Mouse (Mus musculus) neural tube, postnatal 0 days (tissue): ENCODE measurements around the gene Cd82. TPM values are rescaled to one million over a fixed set of nuclear protein-coding genes. Genes with fewer than 3 reads are reported as not detected.

Experiments
- microRNA-seq: library from miRNA; unstranded; fragments of <30 nt; microRNA quantifications from one replicate; pipeline ENCODE4, GENCODE M21; 2016
- polyA plus RNA-seq: library from polyadenylated mRNA; unstranded; fragments of >200 nt; fragmentation: Nextera tagmentation; extraction: Ambion mirVana; gene quantifications from 2 replicates; pipeline ENCODE4 v1.2.1, GENCODE M21; 2015

Gene Cd82
- 17.7 and 19.2 TPM in 2 replicates for polyA plus RNA-seq

GRCm38 (mm10) chr2:93462760-93463159, at the start of gene Cd82:
Gene Cd82, minus strand, starts transcription at chr2:93463140.

Small RNA genes within 50 kb of the gene (microRNA-seq; reads per million reads assigned to microRNA genes)
- not detected for gene Mir7001

Other genes with a start within 250 kb of the Cd82 start
- gene Tspan18, start 128.6 kb downstream of the Cd82 start, polyA plus RNA-seq = 18.8 and 22.1 TPM in 2 replicates
- gene Gm10803, start 97.4 kb upstream of the Cd82 start, polyA plus RNA-seq = not detected in 2 replicates
- 0.04 TPM in 2 replicates for gene Alx4, start 179.2 kb upstream of the Cd82 start, polyA plus RNA-seq